Mouse (Mus musculus): ENCODE measurements at regions not wholly inside any gene's neighbourhood (a gene's known extent, or its start where the extent isn't known, plus 50 kb on each side); places are given as distances from the start of the nearest gene placed in this dataset.
"Not testable (repeated sequence)": the region's sequence is repeated elsewhere in the genome, so short reads cannot be mapped to it uniquely, and the experiment has no call there.

DNA sequence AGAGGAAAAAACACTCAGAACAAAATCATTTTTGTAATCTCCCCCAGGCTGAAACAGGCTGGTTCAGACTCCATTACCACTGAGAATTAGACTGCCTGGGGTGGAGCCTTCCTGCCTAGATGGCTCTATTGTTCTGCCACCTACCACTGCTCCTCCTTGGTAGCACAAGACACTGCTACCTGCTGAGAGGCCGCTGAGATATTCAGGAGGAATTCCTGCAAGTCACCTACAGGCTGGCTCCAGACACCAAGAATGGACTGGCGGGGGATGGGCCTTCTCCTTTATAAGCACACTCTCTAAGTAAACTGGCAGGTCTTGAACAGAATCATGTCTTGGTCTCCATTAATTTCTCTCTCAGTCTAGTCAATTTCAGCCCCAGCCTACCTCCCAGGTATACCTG lies 3289.4 kb downstream of the Gm37988 start:
- no peak for DNase-seq (ENCODE audit: inconsistent ontology term)

DNA sequence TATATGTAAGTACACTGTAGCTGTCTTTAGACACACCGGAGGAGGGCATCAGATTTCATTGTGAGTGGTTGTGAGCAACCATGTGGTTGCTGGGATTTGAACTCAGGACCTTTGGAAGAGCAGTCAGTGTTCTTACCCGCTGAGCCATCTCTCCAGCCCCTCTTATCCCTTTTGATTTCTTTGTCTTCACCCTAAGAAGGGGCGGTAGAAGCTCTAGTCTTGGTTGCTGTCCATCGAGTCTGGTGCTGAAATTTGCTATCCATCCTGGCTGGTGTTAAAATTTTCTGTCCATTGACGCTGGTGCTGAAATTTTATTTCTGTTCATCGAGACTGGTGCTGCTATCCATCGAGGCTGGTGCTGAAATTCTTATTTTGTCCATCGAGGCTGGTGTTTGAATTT lies 3290.9 kb upstream of the A830018L16Rik start:
- peak; percentile 46 for DNase-seq (ENCODE audit: inconsistent ontology term)

- not testable (repeated sequence) for DNase-seq (ENCODE audit: inconsistent ontology term)
Observed at GRCm38 (mm10) chr1:8134434-8135433, 3279.2 kb upstream of the A830018L16Rik start.

DNA sequence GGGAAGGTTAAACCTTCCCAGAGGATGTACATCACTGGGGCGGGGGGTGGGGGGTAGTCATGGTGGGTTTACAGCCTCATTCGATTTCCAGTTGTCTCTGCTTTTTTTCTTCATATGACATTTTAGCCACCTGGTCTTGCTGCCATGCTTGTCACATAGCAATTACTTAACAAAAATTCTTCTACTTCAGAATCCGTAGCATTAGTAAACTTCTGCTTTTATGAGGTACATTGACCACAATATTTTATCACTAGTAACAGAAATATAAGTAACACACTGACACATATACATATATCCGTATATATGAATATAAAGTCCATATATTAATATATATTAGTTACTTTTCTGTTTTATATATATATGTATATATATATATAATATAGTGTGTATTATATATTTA lies 3271.3 kb upstream of the A830018L16Rik start:
- DNase-seq (ENCODE audit: inconsistent ontology term), result no peak

DNA sequence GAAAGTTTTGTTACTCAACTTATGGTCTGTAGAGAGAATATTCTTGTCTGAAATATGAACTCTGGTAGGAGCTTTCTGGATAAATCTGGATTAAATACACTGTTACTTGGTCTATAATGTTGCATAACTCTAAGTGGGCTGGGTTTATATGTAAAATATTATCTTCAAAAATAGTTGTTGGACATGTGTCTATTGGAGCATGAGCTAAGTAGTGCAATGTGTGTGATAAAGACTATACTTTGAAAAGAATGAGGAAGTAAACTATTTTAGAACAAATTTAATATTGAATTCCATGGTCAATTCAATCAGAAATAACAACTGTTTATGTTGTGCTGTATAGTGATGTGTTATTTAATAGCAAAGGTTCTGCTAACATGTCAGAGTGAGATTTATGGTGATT lies 3240.7 kb upstream of the A830018L16Rik start:
- no peak for DNase-seq (ENCODE audit: inconsistent ontology term)

Data from Muller cell, postnatal 12 days (primary cell).